Mouse (Mus musculus): ENCODE data around the gene Snx8.

Gene Snx8

GRCm38 (mm10) chr5:140388588-140389576 lies at the start of gene Snx8:
Gene Snx8, minus strand, starts transcription at chr5:140389262.
- peak; percentile 98 for DNase-seq (ENCODE audit: low read depth, low spot score)

GRCm38 (mm10) chr5:140425016-140425783 lies 36.1 kb upstream of the Snx8 start:
- no peak for DNase-seq (ENCODE audit: low read depth, low spot score)

- peak; percentile 53 for DNase-seq (ENCODE audit: low read depth, low spot score)
Observed at GRCm38 (mm10) chr5:140420616-140421015, 31.6 kb upstream of the Snx8 start.

GRCm38 (mm10) chr5:140419442-140420080 lies 30.5 kb upstream of the Snx8 start:
- DNase-seq (ENCODE audit: low read depth, low spot score): peak; percentile 52

GRCm38 (mm10) chr5:140418489-140419441 lies 29.7 kb upstream of the Snx8 start, which contains the start of gene Eif3b:
Gene Eif3b, plus strand, starts transcription at chr5:140419328.
- DNase-seq (ENCODE audit: low read depth, low spot score): peak; percentile 96

GRCm38 (mm10) chr5:140418106-140418488 lies 29.0 kb upstream of the Snx8 start:
- DNase-seq (ENCODE audit: low read depth, low spot score): no peak

- DNase-seq (ENCODE audit: low read depth, low spot score): no peak
Observed at GRCm38 (mm10) chr5:140414647-140415046, 25.6 kb upstream of the Snx8 start.

- DNase-seq (ENCODE audit: low read depth, low spot score): peak; percentile 92
Observed at GRCm38 (mm10) chr5:140411339-140411738, 22.3 kb upstream of the Snx8 start.

GRCm38 (mm10) chr5:140408801-140409200 lies 19.7 kb upstream of the Snx8 start:
- no peak for DNase-seq (ENCODE audit: low read depth, low spot score)

GRCm38 (mm10) chr5:140406666-140407065 lies 17.6 kb upstream of the Snx8 start:
- no peak for DNase-seq (ENCODE audit: low read depth, low spot score)

- DNase-seq (ENCODE audit: low read depth, low spot score): no peak
Observed at GRCm38 (mm10) chr5:140405126-140405525, 16.1 kb upstream of the Snx8 start.

GRCm38 (mm10) chr5:140402640-140403270 lies 13.7 kb upstream of the Snx8 start:
- no peak for DNase-seq (ENCODE audit: low read depth, low spot score)

GRCm38 (mm10) chr5:140396166-140396940 lies 7.3 kb upstream of the Snx8 start:
- DNase-seq (ENCODE audit: low read depth, low spot score): peak; percentile 85

GRCm38 (mm10) chr5:140392701-140393100 lies 3.6 kb upstream of the Snx8 start:
- DNase-seq (ENCODE audit: low read depth, low spot score): no peak

GRCm38 (mm10) chr5:140391981-140392380 lies 2.9 kb upstream of the Snx8 start:
- DNase-seq (ENCODE audit: low read depth, low spot score): no peak

GRCm38 (mm10) chr5:140391435-140391834 lies 2.4 kb upstream of the Snx8 start:
- no peak for DNase-seq (ENCODE audit: low read depth, low spot score)

GRCm38 (mm10) chr5:140389647-140390046 lies 585 bp upstream of the Snx8 start:
- no peak for DNase-seq (ENCODE audit: low read depth, low spot score)

GRCm38 (mm10) chr5:140387816-140388510 lies 1.1 kb downstream of the Snx8 start:
- peak; percentile 76 for DNase-seq (ENCODE audit: low read depth, low spot score)

- no peak for DNase-seq (ENCODE audit: low read depth, low spot score)
Observed at GRCm38 (mm10) chr5:140387236-140387635, 1.8 kb downstream of the Snx8 start.
